Mouse (Mus musculus) midbrain, postnatal 0 days (tissue): Measurements from ENCODE around the gene Cct3. TPM values are rescaled to one million over a fixed set of nuclear protein-coding genes. Genes with fewer than 3 reads are reported as not detected.

ENCODE experiments used
- ATAC-seq: fragments of 200-750 bp; cut with Nextera tagmentation; 2 replicates; pipeline ENCODE4 v1.8.0; 2017; ENCODE audit warnings: moderate number of reproducible peaks, mild to moderate bottlenecking, moderate TSS enrichment, moderate library complexity; ENCODE audit not compliant: low FRiP score
- DNase-seq: peaks from one replicate; pipeline ENCODE4 v3.0.0-alpha.2; 2015; ENCODE audit warnings: low spot score
- H3K27ac ChIP-seq: fragments of 300-500 bp; sonication (generic); 2 replicates; pipeline ENCODE4 v1.5.1; 2014; ENCODE audit warnings: low read depth, mild to moderate bottlenecking, low read length, mixed read lengths
- H3K27me3 ChIP-seq: fragments of 300-500 bp; sonication (generic); 2 replicates; pipeline ENCODE4 v1.6.1; 2014; ENCODE audit warnings: low read length, control low read depth, mixed read lengths; ENCODE audit not compliant: insufficient read depth
- H3K36me3 ChIP-seq: fragments of 300-500 bp; sonication (generic); 2 replicates; pipeline ENCODE4 v1.6.1; 2014; ENCODE audit warnings: low read length, control low read depth, mixed read lengths; ENCODE audit not compliant: insufficient read depth
- H3K4me1 ChIP-seq: fragments of 300-500 bp; sonication (generic); 2 replicates; pipeline ENCODE4 v1.6.1; 2014; ENCODE audit warnings: mild to moderate bottlenecking, control low read depth, antibody characterized with exemption, low read length, mixed read lengths; ENCODE audit not compliant: insufficient read depth
- H3K4me2 ChIP-seq: fragments of 300-500 bp; sonication (generic); 2 replicates; pipeline ENCODE4 v1.6.1; 2014; ENCODE audit warnings: low read depth, mild to moderate bottlenecking, low read length, mixed read lengths; ENCODE audit not compliant: poor library complexity, severe bottlenecking
- H3K4me3 ChIP-seq: fragments of 300-500 bp; sonication (generic); 2 replicates; pipeline ENCODE4 v1.5.1; 2014; ENCODE audit warnings: low read depth, mild to moderate bottlenecking, low read length, moderate library complexity
- H3K9ac ChIP-seq: fragments of 300-500 bp; sonication (generic); replicated peaks from 2 replicates; pipeline ENCODE4 v1.6.1; 2014; ENCODE audit warnings: mild to moderate bottlenecking, low read length, moderate library complexity, mixed read lengths; ENCODE audit not compliant: poor library complexity, severe bottlenecking
- H3K9me3 ChIP-seq: fragments of 300-500 bp; sonication (generic); 2 replicates; pipeline ENCODE4 v1.6.1; 2016; ENCODE audit warnings: low read length, control low read depth
- CTCF ChIP-seq: IDR thresholded peaks from 2 replicates; pipeline ENCODE4 v1.5.1; 2016; ENCODE audit warnings: antibody characterized with exemption, mild to moderate bottlenecking
- WGBS: fragments of 180-500 bp; shearing (Covaris S2); extraction: QIAGEN DNeasy Blood & Tissue Kit; methylation state at CpG from one replicate; pipeline ENCODE4 v1.1.7; 2014; 5-methylcytosine and 5-hydroxymethylcytosine counted together
- polyA plus RNA-seq: library from polyadenylated mRNA; unstranded; fragments of >200 nt; fragmentation: Nextera tagmentation; extraction: Ambion mirVana; gene quantifications from 2 replicates; pipeline ENCODE4 v1.2.1, GENCODE M21; 2015
- total RNA-seq: library from RNA; depleted of rRNA; stranded (reverse); fragments of >200 nt; gene quantifications from 2 replicates; pipeline ENCODE4 v1.2.3, GENCODE M21; 2014

Gene Cct3
- total and polyA plus RNA-seq, 2 experiments from 2014 or later = 253 to 372 TPM

DNA sequence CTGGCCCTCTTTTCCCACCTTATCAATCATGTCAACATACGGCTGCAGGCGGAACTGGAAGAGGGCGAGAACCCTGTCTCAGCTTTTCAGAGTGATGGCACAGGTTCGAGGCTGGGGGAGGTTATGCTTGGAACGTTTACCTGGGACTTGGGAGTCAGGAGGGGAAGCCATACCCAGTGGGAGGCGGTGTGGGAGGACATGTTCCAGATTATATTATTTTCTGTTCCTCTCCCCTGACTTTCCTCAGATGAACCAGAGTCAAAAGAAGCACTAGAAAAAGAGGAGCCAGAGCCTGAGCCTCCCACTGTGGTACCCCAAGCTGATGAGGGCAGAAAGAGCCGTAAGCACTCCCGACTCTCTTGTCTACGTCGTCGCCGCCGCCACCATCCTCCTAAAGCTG, 53.8 kb downstream of the Cct3 start:
- no peak for TF ChIP-seq CTCF
- Histone ChIP-seq H3K9ac (no peak overlapping the region), H3K4me1 (no peaks in the 10 kb centered on the region), H3K27me3 (no peaks in the 10 kb centered on the region), H3K36me3 (peaks cover 93% of the 10 kb centered on the region), H3K4me2 (no peak overlapping the region), H3K4me3 (no peak overlapping the region), H3K27ac (no peak overlapping the region), H3K9me3 (no peaks in the 10 kb centered on the region)
- WGBS = 95% methylated on average over 13 of the region's 13 CpGs
- DNase-seq (no peak), ATAC-seq (no peak)

GRCm38 (mm10) chr3:88352907-88353306, 56.0 kb downstream of the Cct3 start:
- H3K4me1 ChIP-seq = no peaks in the 10 kb centered on the region
- H3K27ac ChIP-seq = no peak overlapping the region
- H3K36me3 ChIP-seq = peaks cover 88% of the 10 kb centered on the region
- no peak overlapping the region for H3K4me3 ChIP-seq
- no peaks in the 10 kb centered on the region for H3K27me3 ChIP-seq
- 93% methylated on average over 9 of the region's 9 CpGs for WGBS
- no peak overlapping the region for H3K4me2 ChIP-seq
- no peak for TF ChIP-seq CTCF
- no peak overlapping the region for H3K9ac ChIP-seq
- no peak for ATAC-seq
- no peaks in the 10 kb centered on the region for H3K9me3 ChIP-seq
- no peak for DNase-seq

GRCm38 (mm10) chr3:88354396-88355165, 57.7 kb downstream of the Cct3 start:
- H3K36me3 ChIP-seq = peaks cover 88% of the 10 kb centered on the region
- no peak overlapping the region for H3K27ac ChIP-seq
- H3K4me1 ChIP-seq = no peaks in the 10 kb centered on the region
- WGBS = 96% methylated on average over 8 of the region's 8 CpGs
- no peaks in the 10 kb centered on the region for H3K27me3 ChIP-seq
- no peak overlapping the region for H3K9ac ChIP-seq
- no peak overlapping the region for H3K4me2 ChIP-seq
- no peak overlapping the region for H3K4me3 ChIP-seq
- ATAC-seq (no peak), DNase-seq (peak; percentile 24)
- no peaks in the 10 kb centered on the region for H3K9me3 ChIP-seq
- TF ChIP-seq CTCF = peak; percentile 42

DNA sequence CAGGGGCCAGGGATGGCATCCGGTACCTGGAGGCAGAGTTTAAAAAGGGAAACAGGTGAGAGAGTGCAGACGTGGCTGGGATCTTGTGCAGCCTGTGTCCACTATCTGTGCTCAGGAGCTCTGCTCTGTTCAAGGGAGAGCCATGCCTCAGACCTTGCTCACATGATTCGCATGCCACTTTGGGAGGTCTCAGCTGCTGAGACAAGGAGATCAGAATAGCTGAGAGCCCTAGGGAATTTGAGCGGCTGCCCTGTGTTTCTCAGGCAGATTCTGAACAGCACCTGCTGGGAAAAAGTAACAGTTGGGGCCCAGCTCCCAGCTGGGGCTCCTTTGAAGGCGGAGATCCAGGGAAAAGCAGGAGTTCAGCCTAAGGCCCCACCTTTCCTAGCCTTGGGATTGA, 62.7 kb downstream of the Cct3 start:
- H3K4me2 ChIP-seq = no peak overlapping the region
- H3K4me1 ChIP-seq = no peaks in the 10 kb centered on the region
- no peak overlapping the region for H3K27ac ChIP-seq
- WGBS = 65% methylated on average over 5 of the region's 5 CpGs
- H3K9me3 ChIP-seq = no peaks in the 10 kb centered on the region
- no peak for DNase-seq
- no peak for ATAC-seq
- no peaks in the 10 kb centered on the region for H3K27me3 ChIP-seq
- H3K4me3 ChIP-seq = no peak overlapping the region
- no peak for TF ChIP-seq CTCF
- peaks cover 73% of the 10 kb centered on the region for H3K36me3 ChIP-seq
- no peak overlapping the region for H3K9ac ChIP-seq

DNA sequence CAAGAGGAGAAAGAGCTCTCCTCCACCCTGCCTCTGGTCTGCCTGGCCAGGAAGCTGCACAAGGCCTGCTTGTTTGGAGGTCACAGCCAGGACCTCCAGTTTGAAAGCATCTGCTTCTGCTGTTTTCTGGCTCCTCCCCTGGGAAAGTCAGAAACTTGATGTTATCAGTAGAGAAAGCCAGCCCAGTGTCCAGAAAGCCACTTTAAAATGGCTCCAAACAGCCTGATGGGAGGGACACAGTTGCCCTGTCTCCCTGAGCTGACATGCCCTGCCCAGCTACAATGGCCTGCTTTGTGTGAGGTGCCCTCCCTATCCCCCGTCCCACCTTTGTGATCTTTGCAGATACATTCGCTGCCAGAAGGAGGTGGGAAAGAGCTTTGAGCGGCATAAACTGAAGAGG, 63.1 kb downstream of the Cct3 start:
- no peak overlapping the region for H3K4me2 ChIP-seq
- no peak overlapping the region for H3K9ac ChIP-seq
- no peak for DNase-seq
- H3K9me3 ChIP-seq = no peaks in the 10 kb centered on the region
- no peak overlapping the region for H3K4me3 ChIP-seq
- WGBS = 79% methylated on average over 3 of the region's 3 CpGs
- H3K4me1 ChIP-seq = no peaks in the 10 kb centered on the region
- no peak for TF ChIP-seq CTCF
- H3K27ac ChIP-seq = no peak overlapping the region
- peaks cover 69% of the 10 kb centered on the region for H3K36me3 ChIP-seq
- ATAC-seq = no peak
- H3K27me3 ChIP-seq = no peaks in the 10 kb centered on the region

GRCm38 (mm10) chr3:88361096-88361495, 64.2 kb downstream of the Cct3 start:
- Histone ChIP-seq H3K36me3 (peaks cover 58% of the 10 kb centered on the region), H3K27ac (no peak overlapping the region), H3K4me3 (no peak overlapping the region), H3K27me3 (no peaks in the 10 kb centered on the region), H3K9me3 (no peaks in the 10 kb centered on the region), H3K4me2 (no peak overlapping the region), H3K9ac (no peak overlapping the region), H3K4me1 (no peaks in the 10 kb centered on the region)
- WGBS = 81% methylated on average over 6 of the region's 6 CpGs
- no peak for ATAC-seq
- no peak for DNase-seq
- TF ChIP-seq CTCF = no peak
